Mouse (Mus musculus) ES-E14 (cell line): Measurements from ENCODE around the gene Snrnp25.

Experiments
- CHD2 ChIP-seq: IDR thresholded peaks from 2 replicates; pipeline ENCODE4 v1.6.1; 2014; ENCODE audit warnings: mild to moderate bottlenecking, low read depth, low read length, inconsistent platforms
- HCFC1 ChIP-seq: IDR thresholded peaks from 2 replicates; pipeline ENCODE4 v1.6.1; 2012; ENCODE audit warnings: low read length, inconsistent platforms, borderline replicate concordance; ENCODE audit not compliant: insufficient read depth
- MAFK ChIP-seq: IDR thresholded peaks from 2 replicates; pipeline ENCODE4 v1.6.1; 2014; ENCODE audit warnings: mild to moderate bottlenecking, low read depth, low read length, inconsistent platforms; ENCODE audit not compliant: insufficient read depth
- ZC3H11A ChIP-seq: IDR thresholded peaks from 2 replicates; pipeline ENCODE4 v1.6.1; 2012; ENCODE audit warnings: low read depth, mild to moderate bottlenecking, inconsistent platforms, low read length, borderline replicate concordance

DNA sequence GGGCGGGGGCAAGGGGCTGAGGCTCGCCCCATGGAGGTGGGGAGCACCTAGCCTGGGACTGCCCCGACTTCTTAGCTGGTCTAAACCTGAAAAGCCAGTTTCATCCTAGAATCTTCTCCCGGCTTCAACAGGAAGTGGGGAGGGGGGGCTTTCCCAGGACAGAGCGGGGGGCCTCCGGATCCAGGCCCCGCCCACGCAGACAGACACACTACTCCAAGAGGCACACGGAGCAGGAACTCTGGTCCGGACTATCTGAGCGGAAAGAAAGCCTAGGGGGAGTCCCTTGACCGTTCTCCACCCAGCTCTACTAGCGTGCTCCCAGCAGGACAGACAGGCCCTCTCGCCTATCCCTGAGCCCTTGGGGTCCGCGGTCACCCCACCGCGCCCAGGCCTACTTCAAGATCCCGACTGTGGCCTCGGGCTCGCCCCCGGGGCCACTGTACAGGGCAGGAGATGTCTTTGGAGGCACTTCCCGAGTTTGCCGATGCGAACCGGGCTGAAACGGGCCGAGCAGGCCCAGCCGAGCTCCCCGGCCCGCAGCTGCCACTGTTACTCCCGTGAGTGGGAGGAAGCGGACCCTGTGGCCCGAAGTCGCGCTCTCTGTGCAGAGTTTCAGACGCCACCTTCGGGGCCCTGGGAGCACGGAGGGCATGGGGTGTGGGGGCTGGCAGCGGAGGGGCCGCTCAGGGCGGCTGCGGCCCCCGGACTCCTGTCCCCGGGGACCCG is 16.2 kb downstream of the Snrnp25 start:
- no peak for TF ChIP-seq CHD2
- TF ChIP-seq HCFC1, result no peak
- no peak for TF ChIP-seq ZC3H11A
- no peak for TF ChIP-seq MAFK
